Mouse (Mus musculus): ENCODE measurements around the gene Agrp.

GRCm38 (mm10) chr8:105531774-105532173 is 105.4 kb downstream of the Agrp start:
- TF ChIP-seq CTCF (IDR thresholded peaks at IDR 0.05) (peak; percentile 83), EP300 (IDR thresholded peaks at IDR 0.05) (no peak)
